Mouse (Mus musculus) hindbrain, embryonic 15.5 days (tissue): ENCODE measurements around the gene Atg7. TPM values are rescaled to one million over a fixed set of nuclear protein-coding genes. Genes with fewer than 3 reads are reported as not detected.

Experiments
- ATAC-seq: fragments of 200-750 bp; cut with Nextera tagmentation; 2 replicates; pipeline ENCODE4 v1.8.0; 2017; ENCODE audit warnings: low read depth, moderate number of reproducible peaks, moderate TSS enrichment; ENCODE audit not compliant: low FRiP score
- H3K27ac ChIP-seq: fragments of 300-500 bp; sonication (generic); replicated peaks from 2 replicates; pipeline ENCODE4 v1.5.1; 2015; ENCODE audit warnings: mild to moderate bottlenecking, inconsistent platforms
- H3K27me3 ChIP-seq: fragments of 300-500 bp; sonication (generic); 2 replicates; pipeline ENCODE4 v1.6.1; 2015; ENCODE audit warnings: control low read depth, inconsistent platforms
- H3K36me3 ChIP-seq: fragments of 300-500 bp; sonication (generic); 2 replicates; pipeline ENCODE4 v1.6.1; 2015; ENCODE audit warnings: control low read depth, inconsistent platforms
- H3K4me1 ChIP-seq: fragments of 300-500 bp; sonication (generic); replicated peaks from 2 replicates; pipeline ENCODE4 v1.6.1; 2015; ENCODE audit warnings: control low read depth, inconsistent platforms
- H3K4me2 ChIP-seq: fragments of 300-500 bp; sonication (generic); 2 replicates; pipeline ENCODE4 v1.6.1; 2015; ENCODE audit warnings: moderate library complexity, mild to moderate bottlenecking, inconsistent platforms
- H3K4me3 ChIP-seq: fragments of 300-500 bp; sonication (generic); 2 replicates; pipeline ENCODE4 v1.5.1; 2015; ENCODE audit warnings: mild to moderate bottlenecking, inconsistent platforms
- H3K9ac ChIP-seq: fragments of 300-500 bp; sonication (generic); 2 replicates; pipeline ENCODE4 v1.6.1; 2015; ENCODE audit warnings: inconsistent platforms
- H3K9me3 ChIP-seq: fragments of 300-500 bp; sonication (generic); 2 replicates; pipeline ENCODE4 v1.6.1; 2016; ENCODE audit warnings: control low read depth, inconsistent platforms
- WGBS: fragments of 180-500 bp; shearing (Covaris S2); methylation state at CpG from one replicate; pipeline ENCODE4 v1.1.7; 2015; 5-methylcytosine and 5-hydroxymethylcytosine counted together
- polyA plus RNA-seq: library from polyadenylated mRNA; unstranded; fragments of >200 nt; fragmentation: Nextera tagmentation; extraction: Ambion mirVana; gene quantifications from 2 replicates; pipeline ENCODE4 v1.2.1, GENCODE M21; 2015

Gene Atg7
- polyA plus RNA-seq, 1 experiment from 2014 or later: 19.9 TPM

DNA sequence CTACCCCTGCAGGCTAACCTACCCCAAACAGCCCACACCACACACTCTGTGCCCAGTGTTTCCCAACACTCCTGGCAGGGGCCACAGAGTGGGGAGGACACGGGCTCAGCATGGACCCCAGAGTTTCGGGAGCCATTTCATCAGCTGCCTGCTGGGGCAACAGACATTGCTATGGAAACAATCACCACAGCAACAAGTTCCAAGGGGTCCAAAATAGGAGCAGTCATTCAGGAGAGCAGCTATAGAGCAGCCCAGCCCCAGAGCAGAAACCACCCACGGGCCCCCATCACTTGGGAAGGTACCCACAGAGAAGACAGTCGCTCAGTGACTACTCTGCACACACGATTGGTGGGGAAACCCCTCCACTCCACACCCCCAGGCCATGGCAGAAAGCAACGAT is 249.5 kb downstream of the Atg7 start:
- peak overlapping the region; percentile 27 for H3K4me2 ChIP-seq
- peak overlapping the region; percentile 76 for H3K27ac ChIP-seq
- H3K9ac ChIP-seq: no peak overlapping the region
- H3K36me3 ChIP-seq: no peaks in the 10 kb centered on the region
- H3K9me3 ChIP-seq: no peaks in the 10 kb centered on the region
- WGBS: 4% methylated on average over 6 of the region's 6 CpGs
- peaks cover 65% of the 10 kb centered on the region for H3K4me1 ChIP-seq
- no peak overlapping the region for H3K4me3 ChIP-seq
- no peaks in the 10 kb centered on the region for H3K27me3 ChIP-seq
- ATAC-seq: peak; percentile 59

DNA sequence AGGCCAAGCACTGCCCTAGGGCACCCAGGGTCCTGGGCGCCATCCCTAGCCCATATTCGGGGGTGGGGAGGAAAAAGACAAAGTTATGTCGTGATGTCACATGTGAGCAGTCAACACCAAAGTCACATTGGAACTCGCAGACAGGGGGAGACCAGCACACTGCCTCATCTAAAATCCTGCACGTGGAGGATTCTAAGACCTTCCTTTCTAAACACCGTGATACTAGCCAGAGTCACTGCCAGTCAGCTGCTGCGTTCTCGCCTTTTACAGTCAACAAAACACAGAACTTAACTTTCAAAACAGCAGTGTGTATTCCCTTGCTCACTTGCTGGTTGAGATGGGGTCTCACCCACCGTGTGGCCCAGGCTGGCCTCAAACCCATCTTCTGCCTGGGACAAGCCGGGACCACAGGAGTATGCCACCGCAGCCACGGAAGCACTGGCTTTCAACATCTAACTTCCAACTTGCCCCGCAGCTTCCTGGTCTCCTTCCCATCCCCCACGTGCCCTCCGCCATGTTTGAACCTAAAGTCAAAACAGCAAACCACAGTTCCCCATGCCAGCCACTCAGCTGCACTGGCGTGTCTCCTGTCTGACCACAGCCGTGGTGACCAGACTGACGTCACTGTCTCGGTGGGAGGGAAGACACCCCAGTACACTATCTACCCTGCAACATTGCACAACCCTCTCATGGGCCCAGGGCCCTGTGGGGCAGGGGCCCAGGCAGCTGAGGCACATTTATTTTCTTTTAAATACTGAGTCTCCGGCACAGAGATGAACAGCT is 250.7 kb downstream of the Atg7 start:
- ATAC-seq: no peak
- Histone ChIP-seq H3K27ac (peak overlapping the region; percentile 76; the same call in 1 of the 2 replicates), H3K4me1 (peaks cover 54% of the 10 kb centered on the region), H3K36me3 (no peaks in the 10 kb centered on the region), H3K4me3 (no peak overlapping the region), H3K27me3 (no peaks in the 10 kb centered on the region), H3K4me2 (no peak overlapping the region), H3K9ac (no peak overlapping the region), H3K9me3 (no peaks in the 10 kb centered on the region)
- WGBS: 65% methylated on average over 20 of the region's 20 CpGs

DNA sequence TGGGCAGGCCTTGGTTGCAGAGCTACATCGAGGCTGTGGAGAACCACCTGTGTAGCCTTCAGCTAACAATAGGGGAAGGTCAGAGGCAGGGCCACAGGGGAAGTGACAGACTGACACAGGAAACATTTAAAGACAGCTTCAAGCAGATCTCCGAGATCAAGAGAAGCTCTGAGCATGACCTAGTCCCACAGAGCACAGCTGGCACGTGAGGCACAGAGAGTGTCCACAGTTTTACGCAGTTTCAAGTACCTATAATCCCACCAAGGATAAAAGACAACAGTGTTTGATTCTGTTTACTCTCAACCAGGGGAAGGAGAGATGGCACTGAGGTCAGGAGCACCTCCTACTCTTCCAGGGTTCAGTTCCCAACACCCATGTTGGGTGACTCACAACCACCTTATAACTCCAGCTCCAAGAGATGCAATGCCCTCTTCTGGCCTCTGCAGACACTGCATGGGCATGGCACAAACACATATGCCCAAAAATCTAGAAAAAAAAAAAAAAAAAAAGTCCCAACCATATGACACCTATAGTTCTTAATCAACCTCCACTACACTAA is 251.7 kb downstream of the Atg7 start:
- 71% methylated on average over 4 of the region's 4 CpGs for WGBS
- no peak for ATAC-seq
- no peak overlapping the region for H3K4me2 ChIP-seq
- no peak overlapping the region for H3K27ac ChIP-seq
- H3K4me1 ChIP-seq: peaks cover 55% of the 10 kb centered on the region
- H3K27me3 ChIP-seq: no peaks in the 10 kb centered on the region
- H3K4me3 ChIP-seq: no peak overlapping the region
- no peak overlapping the region for H3K9ac ChIP-seq
- H3K9me3 ChIP-seq: no peaks in the 10 kb centered on the region
- H3K36me3 ChIP-seq: no peaks in the 10 kb centered on the region

DNA sequence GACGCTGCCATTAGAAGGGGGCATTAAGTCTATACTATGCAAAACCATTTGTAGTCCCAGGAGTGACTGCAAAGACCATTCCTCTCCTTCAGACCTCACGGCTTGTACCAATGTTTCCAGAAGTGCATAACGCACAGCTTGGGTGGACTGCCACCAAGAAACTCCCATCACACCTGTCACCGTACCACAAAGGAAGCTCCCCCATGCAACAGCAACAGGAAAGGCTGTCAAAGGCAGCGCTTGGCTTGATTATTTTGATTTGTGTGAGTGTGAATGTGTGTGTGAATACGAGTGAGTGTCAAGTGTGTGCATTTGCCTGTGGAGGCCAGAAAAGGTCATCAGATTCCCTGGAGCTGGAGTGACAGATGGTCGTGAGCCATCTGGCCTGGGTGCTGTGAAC is 252.3 kb downstream of the Atg7 start:
- H3K9me3 ChIP-seq: no peaks in the 10 kb centered on the region
- no peak overlapping the region for H3K4me2 ChIP-seq
- H3K4me1 ChIP-seq: peaks cover 58% of the 10 kb centered on the region
- no peak overlapping the region for H3K9ac ChIP-seq
- no peaks in the 10 kb centered on the region for H3K36me3 ChIP-seq
- H3K4me3 ChIP-seq: no peak overlapping the region
- H3K27me3 ChIP-seq: no peaks in the 10 kb centered on the region
- no peak for ATAC-seq
- WGBS: 92% methylated on average over 7 of the region's 7 CpGs
- H3K27ac ChIP-seq: no peak overlapping the region

DNA sequence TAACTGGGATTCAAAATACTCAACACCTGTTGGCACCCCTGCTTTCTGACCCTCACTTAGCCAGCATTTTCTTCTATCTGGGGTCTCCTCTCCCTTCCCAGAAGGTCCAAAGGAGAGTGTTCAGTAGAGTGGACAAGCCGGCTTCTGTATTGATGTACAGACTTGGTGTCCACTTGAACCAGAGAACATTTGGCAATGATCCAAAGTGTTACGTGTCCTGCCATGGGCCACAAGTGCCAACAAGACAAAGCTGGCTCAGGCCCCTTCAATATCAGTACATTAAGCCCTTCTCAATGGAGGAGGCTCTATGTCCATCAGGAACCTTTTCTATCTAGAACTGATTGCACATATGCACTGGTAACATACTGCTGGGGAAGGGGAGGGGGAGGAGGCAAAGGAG is 253.4 kb downstream of the Atg7 start:
- 67% methylated on average over 2 of the region's 2 CpGs for WGBS

DNA sequence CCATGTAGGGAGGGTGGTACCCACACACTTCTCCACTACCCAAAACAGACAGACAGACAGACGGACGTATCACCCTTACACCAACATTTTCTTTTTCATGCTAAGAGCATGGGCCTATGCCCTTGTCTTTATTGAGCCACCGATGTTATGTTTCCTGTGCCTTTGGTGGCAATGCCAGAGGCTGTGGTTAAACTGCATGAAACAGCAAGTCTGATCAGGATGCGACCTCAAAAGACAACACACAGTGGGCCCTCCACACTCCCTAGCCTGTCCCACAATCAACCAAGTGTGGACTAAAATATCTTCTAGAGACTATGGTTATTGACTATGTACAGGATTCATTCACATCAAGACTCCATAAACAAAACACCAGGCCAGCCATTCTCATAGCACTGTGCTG is 256.1 kb downstream of the Atg7 start:
- H3K27ac ChIP-seq: no peak overlapping the region
- H3K36me3 ChIP-seq: no peaks in the 10 kb centered on the region
- WGBS: 96% methylated on average over 4 of the region's 4 CpGs
- no peaks in the 10 kb centered on the region for H3K9me3 ChIP-seq
- no peak overlapping the region for H3K4me2 ChIP-seq
- no peak overlapping the region for H3K4me3 ChIP-seq
- ATAC-seq: no peak
- H3K27me3 ChIP-seq: no peaks in the 10 kb centered on the region
- H3K9ac ChIP-seq: no peak overlapping the region
- H3K4me1 ChIP-seq: peaks cover 56% of the 10 kb centered on the region

More for the DNA sequence above, 253.4 kb downstream of the Atg7 start:
- Histone ChIP-seq H3K9ac (no peak overlapping the region), H3K4me2 (no peak overlapping the region), H3K36me3 (no peaks in the 10 kb centered on the region), H3K4me3 (no peak overlapping the region), H3K27me3 (no peaks in the 10 kb centered on the region), H3K4me1 (peaks cover 57% of the 10 kb centered on the region), H3K9me3 (no peaks in the 10 kb centered on the region), H3K27ac (no peak overlapping the region)
- no peak for ATAC-seq

DNA sequence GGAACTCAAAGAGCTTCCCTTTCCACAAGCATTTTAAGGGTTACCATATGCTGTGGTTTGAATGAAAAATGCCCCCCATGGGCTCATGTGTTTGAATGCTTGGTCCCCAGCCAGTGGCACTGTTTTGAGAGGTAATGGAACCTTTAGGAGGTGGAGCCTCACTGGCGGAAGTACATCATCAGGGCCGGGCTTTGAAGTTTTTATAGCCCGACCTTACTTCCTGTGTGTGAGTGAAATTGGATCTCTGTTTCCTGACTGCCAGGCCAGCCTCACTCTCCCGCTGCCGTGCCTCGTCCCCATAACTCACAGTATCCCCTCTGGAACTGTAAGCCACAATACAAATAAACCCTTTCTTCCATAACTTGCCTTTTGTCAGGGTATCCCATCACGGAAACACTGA is 256.8 kb downstream of the Atg7 start:
- Histone ChIP-seq H3K4me1 (peaks cover 55% of the 10 kb centered on the region), H3K9ac (no peak overlapping the region), H3K4me2 (peak overlapping the region; percentile 27), H3K27me3 (no peaks in the 10 kb centered on the region), H3K27ac (peak overlapping the region; percentile 52), H3K36me3 (no peaks in the 10 kb centered on the region), H3K9me3 (no peaks in the 10 kb centered on the region), H3K4me3 (no peak overlapping the region)
- WGBS: 44% methylated on average over 7 of the region's 7 CpGs
- ATAC-seq: no peak

DNA sequence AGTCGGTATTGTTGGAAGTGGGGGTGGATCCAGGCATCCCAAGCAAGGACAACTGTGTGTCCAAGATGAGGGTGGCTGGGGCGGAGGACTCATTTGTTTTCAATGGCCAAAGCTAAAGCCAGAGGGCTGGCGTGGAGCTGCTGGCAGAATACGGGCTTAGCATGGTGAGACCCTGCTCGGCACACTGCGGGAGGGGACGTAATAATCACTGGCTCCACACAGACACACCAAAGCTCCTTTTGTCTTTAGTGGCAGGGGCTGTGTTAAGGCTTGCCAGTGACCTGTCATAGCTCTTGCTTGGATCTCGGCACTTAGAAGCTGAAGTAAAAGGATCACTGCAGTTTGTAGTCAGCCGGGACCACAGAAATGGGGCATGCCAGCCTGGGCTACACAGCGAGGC is 257.3 kb downstream of the Atg7 start:
- ATAC-seq: peak; percentile 32; the same call in 1 of the 2 replicates
- 32% methylated on average over 10 of the region's 10 CpGs for WGBS

DNA sequence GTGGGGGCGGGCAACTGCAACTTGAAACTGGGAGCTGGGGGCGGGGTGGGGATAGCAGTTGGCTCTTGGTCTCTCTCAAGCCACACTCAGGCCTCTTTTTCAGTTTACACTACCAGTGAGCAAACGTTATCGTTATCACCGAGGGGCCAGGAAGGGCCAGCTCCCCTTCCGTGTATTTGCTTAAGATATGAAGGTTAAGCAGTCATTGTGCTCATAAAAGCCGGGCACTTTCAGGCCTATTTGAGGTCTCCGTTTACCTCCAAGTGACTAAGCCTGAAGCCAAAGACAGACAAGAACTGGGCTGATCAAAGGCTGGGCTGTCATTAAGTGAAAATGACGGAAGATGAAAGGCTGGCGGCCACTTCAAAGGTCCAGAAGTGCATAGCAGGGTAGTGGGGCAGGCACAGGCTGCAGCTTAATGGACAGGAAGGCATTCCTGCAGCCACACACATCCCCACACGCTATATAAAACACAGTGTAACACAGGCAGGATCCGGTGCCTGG is 258.5 kb downstream of the Atg7 start:
- WGBS: 15% methylated on average over 12 of the region's 12 CpGs
- Histone ChIP-seq H3K4me2 (peak overlapping the region; percentile 3; the same call in 1 of the 2 replicates), H3K4me3 (no peak overlapping the region), H3K36me3 (no peaks in the 10 kb centered on the region), H3K27ac (0 out of 2 replicates have a peak overlapping the region, but pooled peaks have one; percentile 14), H3K4me1 (peaks cover 63% of the 10 kb centered on the region), H3K9me3 (no peaks in the 10 kb centered on the region), H3K9ac (no peak overlapping the region), H3K27me3 (no peaks in the 10 kb centered on the region)
- no peak; the same call in 1 of the 2 replicates for ATAC-seq

More for the DNA sequence above, 257.3 kb downstream of the Atg7 start:
- Histone ChIP-seq H3K4me2 (peak overlapping the region; percentile 27), H3K27ac (peak overlapping the region; percentile 52), H3K9me3 (no peaks in the 10 kb centered on the region), H3K9ac (no peak overlapping the region), H3K27me3 (no peaks in the 10 kb centered on the region), H3K4me3 (no peak overlapping the region), H3K4me1 (peaks cover 54% of the 10 kb centered on the region), H3K36me3 (no peaks in the 10 kb centered on the region)

DNA sequence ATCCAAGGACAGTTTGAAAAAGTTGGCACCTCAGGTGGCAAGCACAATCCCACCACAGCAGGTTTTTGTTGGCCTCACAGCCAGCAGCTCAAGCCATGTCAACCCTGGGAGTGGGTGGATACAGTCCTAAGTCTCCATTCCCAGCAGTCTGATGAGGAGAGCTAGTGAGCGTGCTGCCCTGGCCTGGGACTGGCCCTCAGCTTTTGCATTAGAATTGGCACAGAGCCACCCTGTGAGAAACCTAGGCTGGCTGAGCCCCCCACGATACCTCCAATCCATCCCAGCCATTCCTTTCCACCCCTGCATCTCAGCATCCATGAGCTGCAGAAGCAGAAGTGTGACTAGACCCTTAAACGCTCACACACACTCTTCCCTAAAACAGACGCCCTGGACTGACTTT is 259.0 kb downstream of the Atg7 start:
- 39% methylated on average over 4 of the region's 4 CpGs for WGBS
- Histone ChIP-seq H3K9me3 (no peaks in the 10 kb centered on the region), H3K9ac (no peak overlapping the region; the same call in 1 of the 2 replicates), H3K36me3 (no peaks in the 10 kb centered on the region), H3K4me3 (no peak overlapping the region), H3K4me2 (no peak overlapping the region), H3K27me3 (no peaks in the 10 kb centered on the region), H3K4me1 (peaks cover 69% of the 10 kb centered on the region), H3K27ac (peak overlapping the region; percentile 60)
- ATAC-seq: no peak

DNA sequence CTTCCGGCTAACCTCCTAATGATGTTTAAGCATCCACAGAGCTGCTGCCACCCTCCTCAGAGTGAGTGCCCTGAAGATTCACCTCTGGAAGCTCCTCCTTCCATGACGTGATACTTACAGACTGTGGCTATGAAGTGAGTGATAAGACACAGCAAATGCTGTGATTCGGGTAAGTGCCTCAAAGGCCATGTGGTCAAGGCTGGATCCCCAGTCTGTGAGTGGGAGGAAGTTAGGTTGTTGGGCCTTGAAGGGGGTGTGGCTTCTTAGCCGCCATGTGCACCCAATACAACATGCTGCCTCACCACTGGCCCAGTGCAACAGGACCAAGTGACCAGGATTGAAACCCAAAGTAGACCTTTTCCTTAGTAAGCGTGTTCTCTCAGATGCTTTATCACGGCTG is 261.3 kb downstream of the Atg7 start:
- WGBS: 82% methylated on average over 6 of the region's 6 CpGs
- Histone ChIP-seq H3K9ac (no peak overlapping the region), H3K4me2 (no peak overlapping the region), H3K4me1 (peaks cover 73% of the 10 kb centered on the region), H3K27me3 (no peaks in the 10 kb centered on the region), H3K4me3 (no peak overlapping the region), H3K27ac (no peak overlapping the region), H3K36me3 (no peaks in the 10 kb centered on the region), H3K9me3 (no peaks in the 10 kb centered on the region)
- no peak for ATAC-seq

DNA sequence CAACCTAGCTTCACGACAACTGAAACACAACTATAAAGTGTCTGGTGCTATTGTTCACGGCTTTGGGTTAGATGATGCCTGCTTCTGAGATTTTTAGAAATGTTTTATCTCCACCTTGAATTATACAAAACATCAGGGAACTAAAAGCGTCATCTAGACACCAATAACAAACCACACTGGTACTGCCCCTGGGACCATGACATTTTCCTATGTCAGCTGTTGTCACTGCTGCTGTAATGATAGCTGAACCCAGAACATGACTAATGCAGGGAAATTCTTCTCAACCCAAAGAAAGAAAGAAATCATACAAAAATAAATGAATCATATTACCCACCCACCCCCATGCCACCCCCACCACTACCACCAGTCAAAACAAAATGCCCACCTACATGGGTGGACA is 261.9 kb downstream of the Atg7 start:
- Histone ChIP-seq H3K4me3 (no peak overlapping the region), H3K4me2 (no peak overlapping the region), H3K36me3 (no peaks in the 10 kb centered on the region), H3K9me3 (no peaks in the 10 kb centered on the region), H3K27me3 (no peaks in the 10 kb centered on the region), H3K9ac (no peak overlapping the region), H3K4me1 (peaks cover 67% of the 10 kb centered on the region), H3K27ac (no peak overlapping the region)
- 89% methylated on average over 3 of the region's 3 CpGs for WGBS
- ATAC-seq: no peak
